Comparison of ENCODE assay signal across 22 mouse cellular contexts in genomic region chr3:109571483-109571882, GRCm38 (mm10).
"Had no signal": no experiment of that assay in that cellular context is flagged by ENCODE, and none has a peak within 500 bp of the region (broad histone marks: within the 10 kb centered on the region; RNA-seq: fewer than 3 reads in every experiment).

No protein-coding gene starts in this region.

- ATAC-seq: liver, postnatal 0 days; midbrain, embryonic 15.5 days had no signal

- H3K4me2 ChIP-seq: limb, embryonic 12.5 days; limb, embryonic 15.5 days; liver, embryonic 11.5 days; lung, embryonic 14.5 days; midbrain, embryonic 12.5 days; midbrain, embryonic 15.5 days; neural tube, embryonic 13.5 days; stomach, embryonic 15.5 days had no signal

- H3K9me3 ChIP-seq: limb, embryonic 12.5 days; limb, embryonic 15.5 days; midbrain, embryonic 12.5 days; midbrain, embryonic 15.5 days; neural tube, embryonic 13.5 days; stomach, embryonic 15.5 days had no signal

- H3K4me1 ChIP-seq: limb, embryonic 15.5 days had no signal

- H3K4me3 ChIP-seq: limb, embryonic 12.5 days; limb, embryonic 15.5 days; midbrain, embryonic 12.5 days; midbrain, embryonic 15.5 days; myocyte; neural tube, embryonic 13.5 days; stomach, embryonic 15.5 days had no signal

- H3K27ac ChIP-seq: limb, embryonic 12.5 days; limb, embryonic 15.5 days; liver, embryonic 14.5 days; midbrain, embryonic 12.5 days; midbrain, embryonic 15.5 days; neural tube, embryonic 13.5 days; stomach, embryonic 15.5 days had no signal

- DNase-seq: kidney, adult 11 months; kidney, adult 8-10 months; kidney, postnatal 14 days; kidney, postnatal 4 days; left cerebral cortex, postnatal 4 days; liver, postnatal 0 days; lung, embryonic 14.5 days; lung, postnatal 10 days; lung, postnatal 36 days; retina, postnatal 1 day; right cerebral cortex, postnatal 25 days; spleen, adult 18-20 months; thymus, postnatal 36 days had no signal

- H3K36me3 ChIP-seq: limb, embryonic 12.5 days; limb, embryonic 15.5 days; midbrain, embryonic 12.5 days; midbrain, embryonic 15.5 days; neural tube, embryonic 13.5 days; stomach, embryonic 15.5 days had no signal

- H3K27me3 ChIP-seq: limb, embryonic 12.5 days; limb, embryonic 15.5 days; midbrain, embryonic 12.5 days; midbrain, embryonic 15.5 days; neural tube, embryonic 13.5 days; stomach, embryonic 15.5 days had no signal

- H3K9ac ChIP-seq: limb, embryonic 12.5 days; limb, embryonic 15.5 days; liver, embryonic 14.5 days; liver, postnatal 0 days; lung, embryonic 14.5 days; midbrain, embryonic 12.5 days; midbrain, embryonic 15.5 days; neural tube, embryonic 13.5 days; stomach, embryonic 15.5 days had no signal
